Mouse (Mus musculus) limb, embryonic 12.5 days (tissue): Measurements from ENCODE around the gene Fancc. TPM values are rescaled to one million over a fixed set of nuclear protein-coding genes. Genes with fewer than 3 reads are reported as not detected.

ENCODE experiments used
- ATAC-seq: fragments of 200-750 bp; cut with Nextera tagmentation; 2 replicates; pipeline ENCODE4 v1.8.0; 2017; ENCODE audit warnings: low read depth, moderate TSS enrichment; ENCODE audit not compliant: insufficient number of reproducible peaks, insufficient read depth, low FRiP score, low TSS enrichment
- H3K27ac ChIP-seq: fragments of 300-500 bp; sonication (generic); 2 replicates; pipeline ENCODE4 v1.5.1; 2016; ENCODE audit warnings: mild to moderate bottlenecking, moderate library complexity
- H3K27me3 ChIP-seq: fragments of 300-500 bp; sonication (generic); 2 replicates; pipeline ENCODE4 v1.6.1; 2016; ENCODE audit warnings: mild to moderate bottlenecking, moderate library complexity
- H3K36me3 ChIP-seq: fragments of 300-500 bp; sonication (generic); 2 replicates; pipeline ENCODE4 v1.6.1; 2016; ENCODE audit warnings: mild to moderate bottlenecking, moderate library complexity
- H3K4me1 ChIP-seq: fragments of 300-500 bp; sonication (generic); replicated peaks from 2 replicates; pipeline ENCODE4 v1.6.1; 2016
- H3K4me2 ChIP-seq: fragments of 300-500 bp; sonication (generic); 2 replicates; pipeline ENCODE4 v1.6.1; 2016; ENCODE audit warnings: mild to moderate bottlenecking, moderate library complexity
- H3K4me3 ChIP-seq: fragments of 300-500 bp; sonication (generic); replicated peaks from 2 replicates; pipeline ENCODE4 v1.5.1; 2016; ENCODE audit warnings: mild to moderate bottlenecking
- H3K9ac ChIP-seq: fragments of 300-500 bp; sonication (generic); replicated peaks from 2 replicates; pipeline ENCODE4 v1.6.1; 2016; ENCODE audit warnings: mild to moderate bottlenecking, moderate library complexity
- H3K9me3 ChIP-seq: fragments of 300-500 bp; sonication (generic); 2 replicates; pipeline ENCODE4 v1.6.1; 2016; ENCODE audit warnings: mild to moderate bottlenecking, moderate library complexity
- WGBS: fragments of 180-500 bp; shearing (Covaris S2); methylation state at CpG from one replicate; pipeline ENCODE4 v1.1.7; 2016; 5-methylcytosine and 5-hydroxymethylcytosine counted together
- microRNA counts: library from miRNA; unstranded; fragments of <30 nt; microRNA quantifications from one replicate; lab custom pipeline; 2017
- microRNA-seq: library from miRNA; unstranded; fragments of <30 nt; microRNA quantifications from one replicate; pipeline ENCODE4, GENCODE M21; 2017
- polyA plus RNA-seq: library from polyadenylated mRNA; unstranded; fragments of >200 nt; fragmentation: Nextera tagmentation; extraction: Ambion mirVana; gene quantifications from 2 replicates; pipeline ENCODE4 v1.2.1, GENCODE M21; 2016

The Fancc gene
- polyA plus RNA-seq, 1 experiment from 2014 or later = 28.5 TPM

DNA sequence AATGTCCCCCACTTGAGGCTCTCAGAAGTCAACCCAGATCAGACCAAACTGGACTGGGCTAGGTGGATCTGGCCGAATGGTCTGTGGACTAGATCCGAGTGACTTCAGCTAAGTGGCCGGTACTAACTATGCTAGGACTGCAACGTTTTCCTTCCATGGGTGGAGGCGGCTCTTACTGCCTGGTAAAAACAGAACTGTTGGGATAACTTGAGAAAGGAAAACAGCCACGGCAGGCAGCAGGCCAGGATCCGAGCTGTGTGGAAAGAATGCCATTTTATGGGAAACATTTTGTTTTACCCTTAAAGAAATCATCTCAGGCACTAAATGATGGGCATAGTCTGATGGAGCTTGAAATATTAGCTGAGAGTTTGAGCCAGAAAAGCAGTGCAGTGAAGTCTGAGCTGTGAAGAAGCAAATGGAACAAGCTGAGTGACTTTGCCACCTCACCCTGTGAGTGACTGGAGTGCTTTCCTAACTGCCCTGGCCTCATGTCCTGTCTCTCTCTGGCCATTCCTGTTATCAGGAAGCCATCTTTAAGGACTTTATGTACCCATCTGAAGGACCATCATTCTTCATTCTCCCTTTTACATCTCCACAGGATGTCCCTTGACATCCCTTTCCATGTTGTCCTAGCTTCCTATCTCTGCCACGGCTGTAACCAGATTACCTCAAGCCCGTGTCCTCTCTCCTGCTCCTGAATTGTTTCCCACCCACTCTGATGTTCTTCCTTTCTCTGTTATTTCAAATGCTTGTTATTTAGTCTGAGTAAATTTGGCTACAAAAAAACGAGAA is 254.5 kb downstream of the Fancc start:
- Histone ChIP-seq H3K4me2 (peak overlapping the region; percentile 89), H3K27ac (peak overlapping the region; percentile 99), H3K27me3 (no peaks in the 10 kb centered on the region), H3K9ac (peak overlapping the region; percentile 90), H3K9me3 (no peaks in the 10 kb centered on the region), H3K36me3 (peaks cover 13% of the 10 kb centered on the region; the same call in 1 of the 2 replicates), H3K4me3 (peak overlapping the region; percentile 81), H3K4me1 (peaks cover 76% of the 10 kb centered on the region)
- ATAC-seq = no peak
- WGBS = 46% methylated on average over 10 of the region's 10 CpGs

DNA sequence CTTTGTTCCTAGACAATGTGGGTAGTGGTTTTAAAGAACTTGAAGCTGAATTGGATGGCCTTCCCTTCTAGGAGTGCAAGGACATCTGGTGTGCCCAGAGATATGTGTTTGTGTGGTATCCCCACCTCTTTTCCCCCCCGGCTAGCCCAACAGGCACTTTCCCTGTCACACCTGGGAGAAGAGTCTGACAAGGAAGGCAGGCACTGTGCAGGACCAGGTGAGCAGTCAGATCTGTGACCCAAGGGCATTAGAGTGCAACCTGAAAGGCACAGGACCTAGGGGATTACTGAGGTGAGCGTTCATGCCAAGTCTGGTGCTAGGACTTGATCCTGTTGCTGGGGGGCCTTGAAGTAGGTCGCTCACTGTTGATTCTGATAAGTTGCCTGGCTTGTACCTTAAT is 255.4 kb downstream of the Fancc start:
- 52% methylated on average over 3 of the region's 3 CpGs for WGBS
- no peaks in the 10 kb centered on the region for H3K9me3 ChIP-seq
- ATAC-seq = no peak
- peak overlapping the region; percentile 99 for H3K27ac ChIP-seq
- H3K27me3 ChIP-seq = no peaks in the 10 kb centered on the region
- peak overlapping the region; percentile 90 for H3K9ac ChIP-seq
- peak overlapping the region; percentile 81 for H3K4me3 ChIP-seq
- H3K4me1 ChIP-seq = peaks cover 67% of the 10 kb centered on the region
- H3K4me2 ChIP-seq = peak overlapping the region; percentile 89
- H3K36me3 ChIP-seq = peaks cover 9% of the 10 kb centered on the region; the same call in 1 of the 2 replicates

DNA sequence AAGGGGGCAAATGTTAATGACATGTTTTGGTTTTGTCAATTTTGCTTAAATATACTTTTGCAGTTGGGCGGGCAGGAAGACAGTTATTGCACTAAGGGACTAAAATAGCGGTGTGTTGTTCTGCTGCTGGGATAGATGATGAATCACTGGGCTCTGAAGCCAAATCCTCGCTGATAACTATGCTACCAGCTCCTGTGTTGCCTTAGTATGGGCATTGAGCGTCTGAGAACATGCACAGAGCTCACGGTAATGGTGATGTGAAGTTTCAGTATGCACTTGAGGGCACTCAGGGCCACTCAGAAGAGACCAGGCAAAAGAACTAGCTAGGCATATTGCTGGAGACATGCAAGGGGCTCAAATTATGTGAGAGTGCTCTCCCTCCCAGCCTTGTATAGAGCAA is 256.2 kb downstream of the Fancc start:
- Histone ChIP-seq H3K4me3 (peak overlapping the region; percentile 81), H3K4me2 (peak overlapping the region; percentile 89), H3K36me3 (peaks cover 9% of the 10 kb centered on the region; the same call in 1 of the 2 replicates), H3K27me3 (no peaks in the 10 kb centered on the region), H3K27ac (peak overlapping the region; percentile 99), H3K9ac (peak overlapping the region; percentile 90), H3K9me3 (no peaks in the 10 kb centered on the region), H3K4me1 (peaks cover 62% of the 10 kb centered on the region)
- no peak for ATAC-seq
- 11% methylated on average over 5 of the region's 5 CpGs for WGBS

DNA sequence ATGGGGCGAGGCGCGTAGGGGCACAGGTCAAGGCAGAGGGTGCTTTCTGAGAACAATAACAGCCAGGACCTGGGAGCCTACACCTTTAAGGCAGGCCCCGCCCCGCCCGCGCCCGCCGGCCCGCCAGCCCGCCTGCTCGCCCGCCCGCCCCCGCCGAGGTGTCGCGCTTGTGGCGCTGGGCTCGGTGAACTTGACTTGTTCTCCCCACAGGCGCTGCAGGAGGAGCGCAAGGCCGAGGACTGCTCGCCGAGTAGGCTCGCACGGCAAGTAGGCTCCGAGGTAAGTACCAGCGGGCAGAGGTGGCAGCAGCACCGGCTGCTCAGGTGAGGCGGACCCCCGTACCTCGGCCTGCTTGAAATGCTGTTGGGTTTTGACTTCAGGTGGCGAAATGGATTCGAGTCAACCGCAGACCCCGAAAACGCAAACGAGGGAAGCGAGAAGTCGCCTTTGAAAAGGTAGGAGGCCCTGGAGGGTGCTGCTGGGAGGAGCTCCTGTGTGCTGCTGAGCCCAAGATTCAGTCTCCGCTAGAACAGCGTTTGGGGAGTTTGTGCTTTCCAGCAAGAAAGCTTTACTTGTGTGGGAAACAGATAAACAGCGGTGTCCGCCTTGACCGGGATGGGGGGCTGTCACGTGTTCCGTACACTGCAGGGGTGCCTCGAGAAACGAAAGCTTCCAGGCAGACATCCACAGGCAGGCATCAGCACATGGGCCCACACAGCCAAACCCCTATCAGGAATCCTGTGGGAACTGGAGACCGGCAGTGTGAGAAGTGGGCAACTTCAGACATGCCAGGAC is 257.0 kb downstream of the Fancc start:
- 0 out of 2 replicates have a peak, but pooled peaks cover 4% of the 10 kb centered on the region for H3K36me3 ChIP-seq
- H3K4me2 ChIP-seq = peak overlapping the region; percentile 89
- peak overlapping the region; percentile 90 for H3K9ac ChIP-seq
- WGBS = under 1% methylated on average over 51 of the region's 51 CpGs
- H3K27me3 ChIP-seq = no peaks in the 10 kb centered on the region
- peak overlapping the region; percentile 81 for H3K4me3 ChIP-seq
- H3K4me1 ChIP-seq = peaks cover 59% of the 10 kb centered on the region
- no peaks in the 10 kb centered on the region for H3K9me3 ChIP-seq
- ATAC-seq = peak; percentile 78
- H3K27ac ChIP-seq = peak overlapping the region; percentile 99

DNA sequence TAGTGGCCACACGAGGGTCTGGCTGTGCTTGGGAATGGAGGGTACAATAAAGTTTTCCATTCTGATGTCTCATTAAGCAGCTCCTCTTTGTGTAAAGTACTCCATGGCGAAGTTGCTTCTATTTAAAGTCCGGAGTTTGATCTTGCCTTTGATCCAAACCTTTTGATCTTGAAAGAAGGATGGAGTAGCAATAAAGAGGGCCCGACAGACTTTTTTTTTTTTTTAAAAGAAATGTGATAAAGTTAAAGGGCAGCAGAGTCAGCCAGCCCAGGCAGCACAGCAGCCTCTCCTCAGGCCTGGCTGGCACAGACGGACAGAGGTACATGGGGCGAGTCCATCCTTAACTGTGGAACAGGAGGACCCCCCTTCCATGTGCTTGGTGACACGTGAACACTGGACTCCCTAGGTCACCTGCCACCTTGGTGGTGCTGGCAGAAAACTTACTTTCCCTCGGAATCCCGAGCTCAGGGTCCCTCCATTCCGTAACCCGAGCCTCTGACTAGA is 257.7 kb downstream of the Fancc start:
- Histone ChIP-seq H3K4me1 (peaks cover 52% of the 10 kb centered on the region), H3K4me2 (peak overlapping the region; percentile 89), H3K4me3 (peak overlapping the region; percentile 81), H3K36me3 (0 out of 2 replicates have a peak, but pooled peaks cover 4% of the 10 kb centered on the region), H3K9me3 (no peaks in the 10 kb centered on the region), H3K27me3 (no peaks in the 10 kb centered on the region), H3K27ac (peak overlapping the region; percentile 99), H3K9ac (peak overlapping the region; percentile 90)
- under 1% methylated on average over 11 of the region's 11 CpGs for WGBS
- peak; percentile 67 for ATAC-seq

DNA sequence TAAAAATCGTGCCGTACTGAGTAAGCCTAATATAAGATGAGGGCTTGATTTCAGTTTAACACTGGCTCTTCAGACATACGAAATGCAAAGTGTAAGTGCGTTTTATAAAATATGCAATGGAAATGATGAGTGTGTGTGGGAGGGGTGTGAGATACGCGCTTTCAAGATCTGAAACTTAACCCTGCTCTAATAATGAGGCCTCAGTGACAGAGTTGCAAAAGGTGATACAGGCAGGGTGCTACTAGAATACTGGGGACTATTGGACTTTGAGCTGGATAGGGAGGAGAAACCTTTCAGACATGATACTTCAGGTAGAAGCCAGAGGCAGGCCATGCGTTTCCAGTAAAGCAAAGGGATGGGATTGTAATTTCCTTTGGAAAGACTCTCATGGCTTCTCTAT is 259.0 kb downstream of the Fancc start:
- H3K4me3 ChIP-seq = no peak overlapping the region
- 86% methylated on average over 7 of the region's 7 CpGs for WGBS
- peaks cover 41% of the 10 kb centered on the region for H3K4me1 ChIP-seq
- H3K27me3 ChIP-seq = no peaks in the 10 kb centered on the region
- H3K9ac ChIP-seq = no peak overlapping the region
- peak overlapping the region; percentile 99 for H3K27ac ChIP-seq
- H3K36me3 ChIP-seq = no peaks in the 10 kb centered on the region
- ATAC-seq = no peak
- no peak overlapping the region for H3K4me2 ChIP-seq
- H3K9me3 ChIP-seq = no peaks in the 10 kb centered on the region

DNA sequence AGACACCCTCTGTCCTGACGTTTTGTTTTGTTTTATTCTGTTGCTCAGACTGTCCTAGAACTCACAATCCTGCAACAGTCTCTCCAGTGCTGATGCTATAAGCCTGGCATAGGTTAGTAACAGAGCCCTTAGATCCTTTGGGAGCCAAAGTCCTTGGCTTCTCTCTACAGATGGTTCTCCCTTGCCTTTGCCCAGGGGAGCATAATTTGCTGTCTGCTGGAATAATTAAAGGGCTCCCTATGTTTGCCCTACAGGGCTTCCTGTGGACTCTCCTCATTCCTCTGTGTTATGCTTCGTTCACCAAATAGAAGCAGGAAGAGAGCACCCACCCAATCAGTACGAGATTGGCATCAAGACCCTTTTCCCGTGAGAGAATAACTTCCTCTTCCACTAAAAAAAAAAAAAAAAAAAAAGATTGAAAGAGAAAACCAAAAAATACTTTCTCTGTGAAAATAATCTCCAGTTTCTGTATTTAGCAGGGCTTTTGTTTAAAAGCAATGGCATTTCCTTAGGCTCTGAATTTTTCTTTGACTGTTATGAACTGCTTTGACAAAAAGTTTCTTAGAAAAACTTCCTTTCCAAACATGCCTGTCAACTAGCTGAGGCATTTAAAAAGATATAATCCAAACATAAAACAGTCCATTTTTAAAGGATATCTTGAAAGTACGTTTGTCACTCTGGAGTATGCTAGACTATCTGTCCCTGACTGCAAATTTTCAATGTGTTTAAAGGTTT is 260.8 kb downstream of the Fancc start:
- Histone ChIP-seq H3K9ac (no peak overlapping the region), H3K4me3 (no peak overlapping the region), H3K27me3 (no peaks in the 10 kb centered on the region), H3K4me1 (peaks cover 35% of the 10 kb centered on the region), H3K36me3 (no peaks in the 10 kb centered on the region), H3K9me3 (no peaks in the 10 kb centered on the region), H3K27ac (no peak overlapping the region), H3K4me2 (no peak overlapping the region)
- 45% methylated on average over 5 of the region's 5 CpGs for WGBS
- ATAC-seq = no peak

DNA sequence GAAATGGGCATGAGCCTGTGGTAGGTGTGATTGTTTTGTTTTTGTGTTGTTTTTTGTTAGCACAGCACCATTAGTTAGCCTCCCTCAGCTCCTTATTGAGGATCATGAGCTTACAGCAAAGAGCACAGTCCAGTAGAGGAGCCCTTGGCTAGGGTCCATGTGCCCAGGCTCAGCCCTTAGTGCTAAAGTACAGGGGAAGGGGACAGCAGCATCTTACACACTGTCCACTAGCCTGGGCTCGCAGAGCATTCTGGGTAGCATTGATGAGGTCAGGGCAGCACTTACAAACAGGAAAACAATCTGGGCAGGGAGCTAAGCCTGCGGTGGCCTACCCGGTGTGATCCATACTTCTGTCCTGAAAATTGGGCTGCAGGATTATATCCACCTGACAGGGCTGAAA is 261.5 kb downstream of the Fancc start:
- no peak overlapping the region for H3K4me3 ChIP-seq
- no peaks in the 10 kb centered on the region for H3K36me3 ChIP-seq
- no peaks in the 10 kb centered on the region for H3K27me3 ChIP-seq
- H3K27ac ChIP-seq = peak overlapping the region; percentile 23; the same call in 1 of the 2 replicates
- H3K4me1 ChIP-seq = peaks cover 41% of the 10 kb centered on the region
- H3K4me2 ChIP-seq = no peak overlapping the region
- no peak overlapping the region for H3K9ac ChIP-seq
- 84% methylated on average over 3 of the region's 3 CpGs for WGBS
- ATAC-seq = no peak
- H3K9me3 ChIP-seq = no peaks in the 10 kb centered on the region

MicroRNA genes within 50 kb of the gene (microRNA counts, 519-probe panel; counts per million panel counts)
- microRNA mmu-miR-23b (lab: Ali Mortazavi, UCI) (5,541 counts per million, percentile 59 among the panel's probes with 10 or more counts), microRNA mmu-miR-24 (lab: Ali Mortazavi, UCI) (5,080 counts per million, percentile 50 among the panel's probes with 10 or more counts), microRNA mmu-miR-27b (lab: Ali Mortazavi, UCI) (4,267 counts per million, percentile 30 among the panel's probes with 10 or more counts)

Small RNAs within 50 kb of the gene (microRNA-seq; reads per million reads assigned to microRNA genes)
- 31,246 reads per million, percentile 98 among the genes with 10 or more reads in this experiment for gene Mir23b
- not detected for gene Mir24-1
- gene Mir27b = 2,914 reads per million, percentile 85 among the genes with 10 or more reads in this experiment
- not detected for gene Mir3074-1

Other genes starting within 250 kb of the Fancc start
- 21.6 and 23.0 TPM in 2 replicates for gene Ptch1, start 76.3 kb upstream of the Fancc start, polyA plus RNA-seq